Comparison of ENCODE assay signal across 14 mouse cellular contexts in the genomic region with DNA sequence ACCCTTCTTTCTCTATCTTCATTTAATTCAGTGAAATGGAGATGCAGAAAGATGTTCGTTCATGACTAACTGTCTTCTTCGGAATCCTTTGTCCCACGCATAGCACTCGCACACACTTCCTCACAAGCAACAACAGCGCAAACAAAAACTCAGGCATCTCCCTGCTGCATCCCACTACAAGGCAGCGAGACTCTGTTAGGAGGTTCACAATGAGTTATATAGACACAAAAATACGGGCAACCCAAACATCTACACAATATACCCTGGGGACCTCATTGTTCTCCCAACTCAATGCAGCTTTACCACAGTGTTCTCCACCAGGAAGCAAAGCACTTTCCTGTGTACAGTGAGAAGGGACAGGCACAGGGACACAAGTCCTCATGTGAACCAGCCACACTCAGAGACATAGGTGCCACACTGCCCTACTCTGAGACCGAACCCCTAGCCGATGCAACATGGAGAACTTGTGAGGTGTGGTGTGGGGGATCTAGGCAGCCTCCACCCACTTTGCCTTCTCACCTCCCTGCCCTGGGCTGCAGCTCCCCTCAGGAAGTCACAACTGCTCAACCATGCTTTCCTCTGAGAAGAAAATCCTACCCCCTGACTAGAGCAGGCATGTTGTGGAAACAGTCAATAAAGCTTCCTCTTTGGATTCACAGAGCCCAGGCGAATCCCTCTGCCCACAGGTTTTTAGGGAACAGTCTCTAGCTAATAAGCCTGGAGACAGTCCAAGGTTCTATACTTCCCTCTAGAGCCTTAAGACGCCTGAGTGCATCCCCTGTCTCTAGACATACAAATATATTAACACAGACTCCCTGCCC. TPM values are rescaled to one million over a fixed set of nuclear protein-coding genes. Genes with fewer than 3 reads are reported as not detected.
DNase-seq lines count a peak whose midpoint lies in the region; ATAC-seq lines count a peak whose summit lies in the region.
"Had no signal": no experiment of that assay in that cellular context is flagged by ENCODE, and none has a peak within 500 bp of the region (broad histone marks: within the 10 kb centered on the region; RNA-seq: fewer than 3 reads in every experiment).

No protein-coding gene starts in this region.

- peak overlapping the region; percentile 81 for H3K4me2 ChIP-seq in forebrain, embryonic 16.5 days (ENCODE audit: low read length)
- peak overlapping the region; percentile 38 for H3K4me2 ChIP-seq in midbrain, embryonic 11.5 days

- H3K4me1 ChIP-seq in forebrain, embryonic 16.5 days (replicated peaks; ENCODE audit: control insufficient read depth, insufficient read depth, low read length) = peaks cover 70% of the 10 kb centered on the region
- H3K4me1 ChIP-seq in midbrain, embryonic 11.5 days (ENCODE audit: control insufficient read depth, insufficient read depth, low read length) = peaks cover 44% of the 10 kb centered on the region

- peaks cover 21% of the 10 kb centered on the region for H3K27me3 ChIP-seq in forebrain, embryonic 16.5 days (replicated peaks; ENCODE audit: control insufficient read depth, insufficient read depth, low read length)
- H3K27me3 ChIP-seq in midbrain, embryonic 11.5 days (ENCODE audit: control insufficient read depth, insufficient read depth, low read length) = peaks cover 89% of the 10 kb centered on the region

- H3K9ac ChIP-seq in forebrain, embryonic 16.5 days (replicated peaks; ENCODE audit: low read depth, low read length) = peak overlapping the region; percentile 76
- H3K9ac ChIP-seq in midbrain, embryonic 11.5 days (ENCODE audit: low read length) = peak overlapping the region; percentile 56

- 10% methylated on average over 11 of the region's 11 CpGs for whole genome bisulfite sequencing in forebrain, embryonic 16.5 days
- WGBS in midbrain, embryonic 11.5 days = 7% methylated on average over 11 of the region's 11 CpGs

- no peak for ATAC-seq in forebrain, embryonic 16.5 days
- no peak for ATAC-seq in midbrain, embryonic 11.5 days (ENCODE audit: low FRiP score)

- no peaks in the 10 kb centered on the region for H3K9me3 ChIP-seq in forebrain, embryonic 16.5 days (ENCODE audit: control insufficient read depth, low read length)
- H3K9me3 ChIP-seq in midbrain, embryonic 11.5 days (ENCODE audit: control insufficient read depth, low read length) = no peaks in the 10 kb centered on the region

- H3K27ac ChIP-seq in forebrain, embryonic 16.5 days (ENCODE audit: low read length) = peak overlapping the region; percentile 98
- H3K27ac ChIP-seq in midbrain, embryonic 11.5 days (ENCODE audit: low read depth, low read length) = peak overlapping the region; percentile 55
- H3K27ac ChIP-seq: heart, adult 2 months had no signal

- no peaks in the 10 kb centered on the region; the same call in 1 of the 2 replicates for H3K36me3 ChIP-seq in forebrain, embryonic 16.5 days (ENCODE audit: control insufficient read depth, insufficient read depth)
- no peaks in the 10 kb centered on the region for H3K36me3 ChIP-seq in midbrain, embryonic 11.5 days (ENCODE audit: control insufficient read depth, insufficient read depth, low read length)

- peak; percentile 45 to 56 for DNase-seq in right cerebral cortex, adult 2 months (ENCODE audit: low spot score in 2 of 2)
- DNase-seq in right cerebral cortex, postnatal 4 days = no peak
- DNase-seq in midbrain, embryonic 11.5 days (ENCODE audit: low spot score, missing footprints) = peak; percentile 89
- no peak for DNase-seq in lung, postnatal 25 days (ENCODE audit: low spot score)
- DNase-seq in gastrocnemius, postnatal 4 days (ENCODE audit: low spot score in 2 of 2) = no peak
- no peak for DNase-seq in adrenal gland, adult 2 months
- DNase-seq: cerebellum, adult 11-12 months; heart, adult 2 months; kidney, adult 18-20 months; layer of hippocampus, adult 9-11 months had no signal

- peak overlapping the region; percentile 63 for H3K4me3 ChIP-seq in forebrain, embryonic 16.5 days (replicated peaks; ENCODE audit: low read length)
- peak overlapping the region; percentile 32 for H3K4me3 ChIP-seq in midbrain, embryonic 11.5 days (ENCODE audit: low read depth, low read length)
- H3K4me3 ChIP-seq: erythroblast, embryonic 14.5 days; heart, adult 2 months had no signal

RNA-seq across cellular contexts. Expression of gene Islr, which starts 3.6 kb away (rescaled TPM):
- polyA plus RNA-seq in forebrain, embryonic 16.5 days (2015; fragmentation: Nextera tagmentation; extraction: Ambion mirVana) = 16.8 and 25.5 TPM in 2 replicates
- polyA plus RNA-seq in midbrain, embryonic 11.5 days (2014; fragmentation: Nextera tagmentation; extraction: Ambion mirVana) = 13.0 and 13.9 TPM in 2 replicates
- 100 to 1,000 TPM; 179 to 208 TPM for total RNA-seq in gastrocnemius, postnatal 4 days (2021)
- 10 to 100 TPM; 23.5 to 30.9 TPM for total RNA-seq in adrenal gland, adult 2 months (2021)
- 93.8 and 107 TPM in 2 replicates for polyA plus RNA-seq in adrenal gland, adult 2 months (2012; rRNA removed)
- total RNA-seq: MEL had no signal
- polyA plus RNA-seq: erythroblast, embryonic 14.5 days had no signal

RNA-seq across cellular contexts. Expression of gene Islr2, which starts 3.6 kb away (rescaled TPM):
- 74.4 and 88.4 TPM in 2 replicates for polyA plus RNA-seq in forebrain, embryonic 16.5 days (2015; fragmentation: Nextera tagmentation; extraction: Ambion mirVana)
- polyA plus RNA-seq in midbrain, embryonic 11.5 days (2014; fragmentation: Nextera tagmentation; extraction: Ambion mirVana) = 18.7 and 19.6 TPM in 2 replicates
- 1 to 10 TPM; 6.4 to 7.7 TPM for total RNA-seq in gastrocnemius, postnatal 4 days (2021)
- total RNA-seq in adrenal gland, adult 2 months (2021) = 1 to 10 TPM; 1.5 to 2.0 TPM
- 1.3 and 2.0 TPM in 2 replicates for polyA plus RNA-seq in adrenal gland, adult 2 months (2012; rRNA removed)
- polyA plus RNA-seq: erythroblast, embryonic 14.5 days; liver, embryonic 16.5 days had no signal

RNA-seq across cellular contexts. Expression of gene Pml, which starts 49.1 kb away (rescaled TPM):
- polyA plus RNA-seq in forebrain, embryonic 16.5 days (2015; fragmentation: Nextera tagmentation; extraction: Ambion mirVana) = 7.4 and 8.1 TPM in 2 replicates
- 8.7 and 10.1 TPM in 2 replicates for polyA plus RNA-seq in midbrain, embryonic 11.5 days (2014; fragmentation: Nextera tagmentation; extraction: Ambion mirVana)
- 10 to 100 TPM; 16.8 to 19.5 TPM for total RNA-seq in gastrocnemius, postnatal 4 days (2021)
- 10 to 100 TPM; 20.8 to 28.0 TPM for total RNA-seq in adrenal gland, adult 2 months (2021)
- polyA plus RNA-seq in adrenal gland, adult 2 months (2012; rRNA removed) = 27.7 and 33.4 TPM in 2 replicates

RNA-seq across cellular contexts. Expression of gene Stoml1, which starts 52.5 kb away (rescaled TPM):
- polyA plus RNA-seq in forebrain, embryonic 16.5 days (2015; fragmentation: Nextera tagmentation; extraction: Ambion mirVana) = 104 and 120 TPM in 2 replicates
- polyA plus RNA-seq in midbrain, embryonic 11.5 days (2014; fragmentation: Nextera tagmentation; extraction: Ambion mirVana) = 27.6 and 29.7 TPM in 2 replicates
- 10 to 100 TPM; 16.1 to 16.6 TPM for total RNA-seq in gastrocnemius, postnatal 4 days (2021)
- total RNA-seq in adrenal gland, adult 2 months (2021) = 10 to 100 TPM; 13.8 to 17.2 TPM
- 38.1 and 38.4 TPM in 2 replicates for polyA plus RNA-seq in adrenal gland, adult 2 months (2012; rRNA removed)
- polyA plus RNA-seq: erythroblast, embryonic 14.5 days had no signal

Comparison
In these comparisons a context has a peak if more than half of its experiments do, and no peak if none do; other contexts are left out.
1. DNase-seq: peak in right cerebral cortex, adult 2 months (2 of 2) and midbrain, embryonic 11.5 days (single experiment); none in right cerebral cortex, postnatal 4 days (single experiment), lung, postnatal 25 days (single experiment), gastrocnemius, postnatal 4 days (0 of 2) and adrenal gland, adult 2 months (single experiment).